Mouse (Mus musculus) forelimb bud, embryonic 11.5 days (tissue): ENCODE results near the gene Zfp410.

Source experiments
- DNase-seq: peaks from one replicate; pipeline ENCODE4 v3.0.0-alpha.2; 2012; ENCODE audit warnings: low read depth, low spot score

The Zfp410 gene

GRCm38 (mm10) chr12:84361555-84362489 is 45.2 kb downstream of the Zfp410 start, which contains the start of the genes Coq6 and Fam161b:
Gene Coq6 (plus strand): TSS chr12:84361657.
Gene Fam161b (minus strand): TSS chr12:84361833.
- DNase-seq = peak; percentile 96

- no peak for DNase-seq
Observed at GRCm38 (mm10) chr12:84362872-84363271, 46.2 kb downstream of the Zfp410 start.

DNA sequence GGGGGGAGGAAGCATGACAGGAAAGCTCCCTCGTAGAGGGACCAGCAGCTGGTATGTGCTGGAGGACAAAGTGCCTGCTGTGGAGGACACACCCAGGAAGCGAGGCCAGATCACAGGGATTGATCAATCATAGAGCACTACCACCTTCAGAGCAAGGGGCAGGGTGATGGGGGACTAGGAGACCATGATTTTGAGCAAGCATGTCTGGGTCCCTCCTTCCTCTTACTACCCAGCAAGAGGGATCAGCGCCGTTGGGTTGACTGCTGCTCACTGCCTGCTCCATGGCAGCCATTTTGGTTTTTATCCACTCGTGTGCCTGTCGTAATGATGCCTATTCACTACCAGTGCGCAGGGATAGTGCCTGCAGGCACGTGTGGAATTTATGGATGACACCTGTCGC is 47.6 kb downstream of the Zfp410 start:
- DNase-seq = no peak

- no peak for DNase-seq
Observed at GRCm38 (mm10) chr12:84365137-84365536, 48.5 kb downstream of the Zfp410 start.

GRCm38 (mm10) chr12:84366971-84367370 is 50.3 kb downstream of the Zfp410 start:
- DNase-seq = no peak

- no peak for DNase-seq
Observed at GRCm38 (mm10) chr12:84371647-84372046, 55.0 kb downstream of the Zfp410 start.

- DNase-seq = no peak
Observed at GRCm38 (mm10) chr12:84373831-84374481, 57.3 kb downstream of the Zfp410 start.

GRCm38 (mm10) chr12:84382369-84382768 is 65.7 kb downstream of the Zfp410 start:
- no peak for DNase-seq

DNA sequence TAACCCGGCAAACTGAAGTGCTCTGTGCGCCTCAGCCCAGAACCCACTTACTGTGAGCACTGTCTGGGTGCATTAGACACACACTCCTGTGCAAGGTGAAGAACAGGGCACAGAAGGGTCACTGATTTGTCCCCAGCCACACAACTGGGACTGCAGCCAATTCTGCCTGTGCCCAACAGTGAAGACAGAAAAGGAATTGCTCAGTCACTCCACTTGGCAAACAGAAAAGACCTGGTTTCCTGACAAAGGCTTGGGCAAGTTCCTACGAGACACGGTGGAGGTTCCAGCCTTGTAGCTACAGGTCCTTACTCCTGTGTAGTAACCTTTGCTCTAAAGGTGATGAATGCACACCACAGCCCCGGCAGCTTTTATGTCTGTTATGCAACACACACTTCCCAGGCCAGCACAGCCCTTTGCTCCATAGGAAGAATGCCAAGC is 68.0 kb downstream of the Zfp410 start:
- no peak for DNase-seq

DNA sequence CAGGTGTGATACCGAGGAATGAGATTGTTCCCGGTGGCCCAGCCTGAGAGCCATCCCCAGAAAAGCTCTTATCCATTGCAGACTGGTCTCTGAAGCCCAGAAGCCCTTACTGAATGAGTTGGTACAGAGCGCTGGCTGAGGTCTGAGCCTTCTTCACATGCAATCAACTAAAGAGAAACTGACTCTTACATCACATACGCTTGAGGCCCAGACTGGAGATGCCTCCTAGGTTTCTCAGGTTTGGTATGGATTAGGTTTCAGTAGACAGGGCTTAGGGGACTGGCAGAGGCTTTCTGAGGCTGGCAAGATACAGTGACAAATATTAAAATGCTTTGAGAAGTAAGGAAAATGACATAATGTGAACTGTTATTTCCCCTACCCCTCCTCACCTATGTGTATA is 68.8 kb downstream of the Zfp410 start:
- DNase-seq = no peak

DNA sequence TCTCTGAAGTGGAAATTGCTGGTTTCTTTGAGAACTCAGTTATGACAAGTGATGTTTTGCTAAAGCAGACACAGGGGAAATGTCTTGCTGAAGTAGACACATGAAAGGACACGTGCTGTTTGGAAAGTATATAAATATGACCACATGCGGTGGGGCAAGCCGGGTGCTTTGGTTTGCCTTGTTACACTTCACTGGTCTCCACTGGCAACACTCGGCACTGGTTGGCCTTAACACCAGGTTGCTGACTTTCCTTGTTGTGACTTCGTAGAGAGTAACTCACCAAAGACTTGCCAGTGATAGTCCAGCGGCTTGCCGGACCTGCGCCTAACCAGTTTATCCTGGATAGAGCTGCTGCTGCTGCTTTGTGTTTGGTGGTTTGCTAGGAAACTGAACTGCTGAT is 71.4 kb downstream of the Zfp410 start:
- no peak for DNase-seq

- DNase-seq = no peak
Observed at GRCm38 (mm10) chr12:84388774-84389400, 72.2 kb downstream of the Zfp410 start.

DNA sequence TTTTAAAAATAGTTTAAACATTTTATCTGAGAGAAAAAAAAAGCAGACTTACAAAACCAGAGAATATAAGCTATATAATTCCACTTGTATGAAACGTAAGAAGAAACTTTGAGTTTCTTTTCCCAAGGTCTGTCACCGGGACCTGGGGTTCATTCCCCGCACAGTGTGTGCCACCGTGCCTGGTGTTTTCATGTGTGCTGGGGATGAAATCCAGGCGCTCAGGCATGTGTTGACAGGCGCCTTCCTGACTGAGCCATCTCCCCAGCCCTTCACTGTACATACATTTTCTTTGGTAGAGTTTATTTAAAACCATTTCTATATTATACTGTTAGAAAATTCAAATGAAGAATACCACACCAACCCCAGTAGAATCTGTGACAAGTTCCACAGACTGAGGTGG is 73.7 kb downstream of the Zfp410 start:
- peak; percentile 26 for DNase-seq

DNA sequence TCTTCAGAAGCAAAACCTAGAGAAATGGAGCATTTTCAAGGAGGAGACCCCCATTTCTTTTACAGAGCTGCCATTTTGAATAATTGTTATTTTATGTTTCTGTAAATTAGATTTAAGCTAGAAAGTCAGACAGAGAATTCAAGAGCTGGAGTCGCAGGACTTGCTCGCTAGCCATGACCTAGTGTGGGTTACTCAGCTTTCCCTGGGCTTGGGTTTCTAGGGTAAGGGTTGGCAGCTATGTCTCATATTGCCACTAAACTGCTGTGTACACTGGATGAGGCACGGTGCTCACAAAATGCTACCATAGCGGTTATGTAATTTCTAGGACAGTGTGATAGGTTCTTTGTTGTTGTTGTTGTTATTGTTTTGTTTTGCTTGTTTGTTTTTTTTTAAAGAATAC is 76.0 kb downstream of the Zfp410 start:
- no peak for DNase-seq
